Mouse (Mus musculus): ENCODE data around the gene Tnr. TPM values are rescaled to one million over a fixed set of nuclear protein-coding genes. Genes with fewer than 3 reads are reported as not detected.

Tnr gene
- polyA plus RNA-seq, 1 experiment from 2014 or later: 0.49 TPM

DNA sequence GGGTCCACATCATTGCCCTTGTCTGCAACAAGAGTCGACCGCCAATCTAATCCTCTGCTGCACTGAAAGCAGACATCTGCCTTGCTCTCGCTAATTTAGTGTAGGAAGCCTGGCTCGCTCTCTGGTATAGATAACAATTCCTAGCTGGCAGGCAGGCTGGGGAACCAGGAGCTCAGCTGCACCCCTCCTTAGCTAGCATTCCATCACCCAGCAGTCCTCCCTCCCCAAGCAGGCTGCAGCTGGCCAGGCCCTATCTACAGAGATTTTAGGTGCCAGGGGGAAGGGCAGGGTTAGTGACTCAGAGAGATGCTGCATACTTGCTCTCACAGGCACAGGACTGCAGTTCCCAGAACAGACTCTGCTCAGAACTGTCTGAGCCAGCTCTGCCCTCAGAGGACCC is 5.9 kb upstream of the Tnr start:
- no peak overlapping the region for H3K4me3 ChIP-seq (ENCODE audit: low read depth, low read length)
- H3K36me3 ChIP-seq (ENCODE audit: control insufficient read depth, insufficient read depth, low read length): no peaks in the 10 kb centered on the region
- DNase-seq (ENCODE audit: low spot score) (no peak), ATAC-seq (ENCODE audit: low FRiP score) (no peak)
- no peak overlapping the region for H3K27ac ChIP-seq (ENCODE audit: low read depth, low read length)
- 55% methylated on average over 4 of the region's 4 CpGs for WGBS
- H3K27me3 ChIP-seq (ENCODE audit: control insufficient read depth, insufficient read depth, low read length): no peaks in the 10 kb centered on the region
- no peaks in the 10 kb centered on the region for H3K4me1 ChIP-seq (replicated peaks; ENCODE audit: control insufficient read depth, insufficient read depth, low read length)
- no peaks in the 10 kb centered on the region for H3K9me3 ChIP-seq (ENCODE audit: control insufficient read depth, low read length)
- no peak overlapping the region for H3K9ac ChIP-seq (ENCODE audit: low read depth, low read length)
- H3K4me2 ChIP-seq (replicated peaks; ENCODE audit: low read depth, low read length): no peak overlapping the region

DNA sequence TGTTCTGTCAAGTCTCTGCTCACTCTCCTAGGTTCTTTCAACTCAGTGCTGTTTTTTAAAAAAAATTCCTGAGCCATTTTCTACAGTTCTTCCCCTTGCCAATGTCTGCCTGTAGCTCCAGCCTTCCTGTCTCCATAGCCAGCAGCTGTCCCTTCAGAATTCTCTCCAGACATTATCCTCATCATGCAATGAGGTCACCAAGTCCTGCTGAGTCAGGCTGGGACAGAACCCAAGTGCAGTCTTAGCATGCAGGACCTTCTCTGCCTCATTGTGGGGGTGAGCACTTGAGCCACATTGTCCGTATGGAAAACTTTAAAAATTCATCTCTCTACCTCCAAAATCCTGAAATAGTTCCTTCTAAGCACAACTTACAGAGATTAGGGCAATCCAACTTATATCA is 4.4 kb upstream of the Tnr start:
- DNase-seq (ENCODE audit: low spot score) (no peak), ATAC-seq (ENCODE audit: low FRiP score) (no peak)
- Histone ChIP-seq H3K9ac (ENCODE audit: low read depth, low read length) (no peak overlapping the region), H3K27me3 (ENCODE audit: control insufficient read depth, insufficient read depth, low read length) (no peaks in the 10 kb centered on the region), H3K36me3 (ENCODE audit: control insufficient read depth, insufficient read depth, low read length) (no peaks in the 10 kb centered on the region), H3K4me3 (ENCODE audit: low read depth, low read length) (no peak overlapping the region), H3K4me1 (replicated peaks; ENCODE audit: control insufficient read depth, insufficient read depth, low read length) (no peaks in the 10 kb centered on the region), H3K27ac (ENCODE audit: low read depth, low read length) (no peak overlapping the region), H3K4me2 (replicated peaks; ENCODE audit: low read depth, low read length) (no peak overlapping the region), H3K9me3 (ENCODE audit: control insufficient read depth, low read length) (no peaks in the 10 kb centered on the region)
- 74% methylated on average over 1 of the region's 1 CpGs for WGBS

DNA sequence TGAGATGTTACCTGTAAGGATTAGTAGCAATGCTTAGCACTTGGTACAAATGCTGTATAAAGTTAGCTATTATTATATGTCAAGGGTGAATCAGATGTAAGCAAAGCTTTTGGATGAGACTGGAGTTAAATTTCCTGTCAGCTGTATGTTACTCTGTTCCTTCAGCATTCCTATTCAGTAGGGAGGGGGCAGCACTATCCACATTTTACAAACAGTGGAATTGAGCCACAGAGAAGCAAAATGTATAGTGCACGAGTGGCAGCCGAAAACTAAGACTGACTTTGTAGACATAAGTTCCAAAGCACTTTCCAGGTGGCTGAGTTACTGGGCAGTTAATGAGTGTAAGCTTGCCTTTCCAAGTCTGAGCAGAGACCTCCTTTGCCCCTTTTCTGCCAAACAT is 500 bp upstream of the Tnr start:
- Histone ChIP-seq H3K4me1 (replicated peaks; ENCODE audit: control insufficient read depth, insufficient read depth, low read length) (no peaks in the 10 kb centered on the region), H3K9me3 (ENCODE audit: control insufficient read depth, low read length) (no peaks in the 10 kb centered on the region), H3K4me2 (replicated peaks; ENCODE audit: low read depth, low read length) (no peak overlapping the region), H3K4me3 (ENCODE audit: low read depth, low read length) (no peak overlapping the region), H3K36me3 (ENCODE audit: control insufficient read depth, insufficient read depth, low read length) (no peaks in the 10 kb centered on the region), H3K9ac (ENCODE audit: low read depth, low read length) (no peak overlapping the region), H3K27me3 (ENCODE audit: control insufficient read depth, insufficient read depth, low read length) (no peaks in the 10 kb centered on the region), H3K27ac (ENCODE audit: low read depth, low read length) (no peak overlapping the region)
- ATAC-seq (ENCODE audit: low FRiP score) (0 out of 2 replicates have a peak, but pooled peaks have one; percentile 6), DNase-seq (ENCODE audit: low spot score) (no peak)
- WGBS: 74% methylated on average over 2 of the region's 2 CpGs

DNA sequence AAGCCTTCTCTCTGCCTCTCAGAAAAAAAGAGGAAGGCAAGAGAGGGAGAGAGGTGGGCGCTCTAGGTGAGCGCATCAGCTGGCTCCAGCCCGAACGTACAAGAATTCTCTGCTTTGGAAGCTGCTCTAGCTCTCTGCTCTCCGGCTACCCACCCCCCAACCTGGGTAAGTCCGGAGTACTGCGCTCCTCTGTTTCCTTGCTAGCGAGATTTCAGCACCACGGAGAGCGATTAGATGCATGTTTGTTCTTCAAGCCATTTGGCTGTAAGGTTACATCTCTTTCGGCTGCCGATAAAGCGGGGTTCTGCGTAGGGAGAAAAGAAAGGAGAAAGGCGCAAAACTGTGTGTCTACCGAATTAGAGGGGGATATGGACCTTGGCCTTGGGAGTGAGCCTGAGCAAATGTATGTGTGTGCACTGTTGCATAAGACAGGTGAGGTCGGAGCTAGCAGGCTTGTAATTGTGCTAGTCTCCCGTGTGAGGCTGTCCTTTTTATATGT is 531 bp downstream of the Tnr start:
- Histone ChIP-seq H3K9ac (ENCODE audit: low read depth, low read length) (0 out of 2 replicates have a peak overlapping the region, but pooled peaks have one; percentile 1), H3K27me3 (ENCODE audit: control insufficient read depth, insufficient read depth, low read length) (no peaks in the 10 kb centered on the region), H3K36me3 (ENCODE audit: control insufficient read depth, insufficient read depth, low read length) (no peaks in the 10 kb centered on the region), H3K4me1 (replicated peaks; ENCODE audit: control insufficient read depth, insufficient read depth, low read length) (no peaks in the 10 kb centered on the region), H3K9me3 (ENCODE audit: control insufficient read depth, low read length) (no peaks in the 10 kb centered on the region), H3K27ac (ENCODE audit: low read depth, low read length) (no peak overlapping the region), H3K4me2 (replicated peaks; ENCODE audit: low read depth, low read length) (peak overlapping the region; percentile 49), H3K4me3 (ENCODE audit: low read depth, low read length) (peak overlapping the region; percentile 25)
- under 1% methylated on average over 18 of the region's 18 CpGs for WGBS
- DNase-seq (ENCODE audit: low spot score) (peak; percentile 86), ATAC-seq (ENCODE audit: low FRiP score) (peak; percentile 75; the same call in 1 of the 2 replicates)

DNA sequence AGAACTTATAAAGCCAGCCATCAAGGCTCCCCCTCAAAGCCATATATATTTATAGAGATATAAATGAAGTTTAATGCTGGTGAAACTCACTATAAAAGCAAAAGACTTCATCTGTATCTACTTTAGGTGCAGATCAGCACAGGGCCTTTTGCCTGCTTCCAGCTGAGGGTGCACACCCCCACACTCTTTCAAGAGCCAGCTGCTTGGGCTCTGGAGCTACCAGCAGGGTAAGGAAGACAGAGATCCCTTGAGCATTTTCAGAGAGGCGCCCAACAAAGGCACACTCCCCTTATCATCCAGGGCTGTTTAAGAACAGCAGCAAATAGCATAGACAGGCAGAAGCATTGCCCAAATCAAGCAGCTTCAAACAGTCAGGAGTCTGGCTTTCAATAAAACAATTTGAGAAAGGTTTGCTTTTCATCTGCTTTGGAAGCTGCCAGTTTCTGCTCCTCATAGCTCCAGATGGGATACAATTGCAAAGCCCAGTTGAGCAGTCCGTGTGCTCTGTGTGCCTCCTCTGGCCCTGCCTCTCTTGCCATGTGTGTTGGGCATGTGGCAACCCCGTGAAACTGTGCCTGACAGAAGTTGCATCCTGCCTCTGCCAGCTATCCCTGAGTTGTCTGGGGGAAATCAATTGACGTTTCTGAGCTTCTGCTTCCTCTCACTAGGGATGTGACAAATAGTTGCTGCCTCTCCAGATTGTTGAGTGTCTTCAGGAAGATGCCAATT is 9.4 kb downstream of the Tnr start:
- H3K9ac ChIP-seq (ENCODE audit: low read depth, low read length): no peak overlapping the region
- WGBS: 56% methylated on average over 4 of the region's 4 CpGs
- ATAC-seq (ENCODE audit: low FRiP score) (no peak), DNase-seq (ENCODE audit: low spot score) (no peak)
- no peaks in the 10 kb centered on the region for H3K4me1 ChIP-seq (replicated peaks; ENCODE audit: control insufficient read depth, insufficient read depth, low read length)
- H3K4me2 ChIP-seq (replicated peaks; ENCODE audit: low read depth, low read length): no peak overlapping the region
- no peak overlapping the region for H3K27ac ChIP-seq (ENCODE audit: low read depth, low read length)
- H3K9me3 ChIP-seq (ENCODE audit: control insufficient read depth, low read length): no peaks in the 10 kb centered on the region
- H3K4me3 ChIP-seq (ENCODE audit: low read depth, low read length): no peak overlapping the region
- H3K36me3 ChIP-seq (ENCODE audit: control insufficient read depth, insufficient read depth, low read length): no peaks in the 10 kb centered on the region
- no peaks in the 10 kb centered on the region for H3K27me3 ChIP-seq (ENCODE audit: control insufficient read depth, insufficient read depth, low read length)

DNA sequence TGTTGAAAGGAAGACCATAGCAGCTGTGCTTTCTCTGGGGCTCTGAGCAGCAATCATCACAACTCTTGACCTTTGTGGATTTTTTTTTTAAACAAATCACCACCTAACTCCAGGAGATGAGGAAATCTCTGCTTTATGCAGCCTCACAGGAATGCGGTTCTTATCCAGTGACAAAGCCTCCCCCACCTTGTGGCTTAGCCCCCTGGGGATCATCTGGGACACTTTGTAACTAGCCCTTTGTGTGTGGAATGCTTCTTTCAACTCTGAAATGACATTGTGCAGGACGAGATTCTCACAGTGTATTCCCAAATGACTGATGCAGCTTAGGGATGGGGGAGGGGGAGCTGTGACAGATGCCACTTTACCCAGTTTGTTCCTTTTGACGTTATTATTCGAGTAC is 12.0 kb downstream of the Tnr start:
- no peak overlapping the region for H3K4me2 ChIP-seq (replicated peaks; ENCODE audit: low read depth, low read length)
- no peaks in the 10 kb centered on the region for H3K27me3 ChIP-seq (ENCODE audit: control insufficient read depth, insufficient read depth, low read length)
- H3K36me3 ChIP-seq (ENCODE audit: control insufficient read depth, insufficient read depth, low read length): no peaks in the 10 kb centered on the region
- ATAC-seq (ENCODE audit: low FRiP score) (0 out of 2 replicates have a peak, but pooled peaks have one; percentile 27), DNase-seq (ENCODE audit: low spot score) (peak; percentile 24)
- no peak overlapping the region for H3K4me3 ChIP-seq (ENCODE audit: low read depth, low read length)
- no peaks in the 10 kb centered on the region for H3K4me1 ChIP-seq (replicated peaks; ENCODE audit: control insufficient read depth, insufficient read depth, low read length)
- no peaks in the 10 kb centered on the region for H3K9me3 ChIP-seq (ENCODE audit: control insufficient read depth, low read length)
- H3K27ac ChIP-seq (ENCODE audit: low read depth, low read length): no peak overlapping the region
- H3K9ac ChIP-seq (ENCODE audit: low read depth, low read length): no peak overlapping the region
- 2% methylated on average over 4 of the region's 4 CpGs for WGBS

DNA sequence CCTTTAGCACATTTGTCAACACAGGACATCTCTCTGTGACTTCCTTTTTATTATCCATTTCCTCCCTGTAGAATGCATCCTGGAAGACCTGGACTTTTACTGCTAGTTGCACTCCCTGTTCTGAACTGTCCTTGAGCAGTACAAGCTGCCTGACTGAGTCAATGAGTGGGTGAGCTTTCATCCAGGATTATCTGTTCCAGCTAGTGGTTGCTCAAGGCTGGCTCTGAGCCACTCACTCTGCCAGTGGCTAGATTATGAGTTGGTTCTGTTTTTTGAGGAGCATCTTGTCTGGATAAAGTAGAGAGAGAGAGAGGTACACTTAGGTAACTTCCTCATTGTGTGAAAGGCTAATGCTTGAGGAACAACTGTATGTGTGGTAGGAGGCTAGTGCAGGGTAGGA is 14.0 kb downstream of the Tnr start:
- DNase-seq (ENCODE audit: low spot score): no peak
- H3K9ac ChIP-seq (ENCODE audit: low read depth, low read length): no peak overlapping the region
- no peak for ATAC-seq (ENCODE audit: low FRiP score)
- H3K4me1 ChIP-seq (replicated peaks; ENCODE audit: control insufficient read depth, insufficient read depth, low read length): no peaks in the 10 kb centered on the region
- H3K9me3 ChIP-seq (ENCODE audit: control insufficient read depth, low read length): no peaks in the 10 kb centered on the region
- H3K36me3 ChIP-seq (ENCODE audit: control insufficient read depth, insufficient read depth, low read length): no peaks in the 10 kb centered on the region
- no peak overlapping the region for H3K4me3 ChIP-seq (ENCODE audit: low read depth, low read length)
- no peaks in the 10 kb centered on the region for H3K27me3 ChIP-seq (ENCODE audit: control insufficient read depth, insufficient read depth, low read length)
- no peak overlapping the region for H3K27ac ChIP-seq (ENCODE audit: low read depth, low read length)
- H3K4me2 ChIP-seq (replicated peaks; ENCODE audit: low read depth, low read length): no peak overlapping the region

DNA sequence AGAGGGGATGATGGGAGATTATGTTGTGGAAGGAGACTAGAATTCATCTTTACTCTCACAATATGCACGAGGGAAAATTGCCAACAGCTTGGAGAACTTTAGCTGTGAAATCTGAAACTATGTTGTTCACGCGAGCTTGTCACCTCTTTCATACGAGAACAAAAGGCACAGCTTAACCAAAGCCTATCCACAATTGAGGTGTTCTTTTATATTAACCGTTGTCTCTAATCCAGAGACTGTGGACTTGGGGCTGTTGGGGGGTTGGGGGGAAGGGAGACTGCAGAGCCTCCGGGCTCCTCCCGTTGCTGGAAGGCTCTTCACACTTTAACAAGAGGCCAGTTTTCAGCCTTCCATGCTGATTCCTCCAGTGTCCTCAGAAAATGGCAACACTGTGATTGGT is 14.5 kb downstream of the Tnr start:
- Histone ChIP-seq H3K4me2 (replicated peaks; ENCODE audit: low read depth, low read length) (no peak overlapping the region), H3K27ac (ENCODE audit: low read depth, low read length) (no peak overlapping the region), H3K9ac (ENCODE audit: low read depth, low read length) (no peak overlapping the region), H3K36me3 (ENCODE audit: control insufficient read depth, insufficient read depth, low read length) (no peaks in the 10 kb centered on the region), H3K27me3 (ENCODE audit: control insufficient read depth, insufficient read depth, low read length) (no peaks in the 10 kb centered on the region), H3K9me3 (ENCODE audit: control insufficient read depth, low read length) (no peaks in the 10 kb centered on the region), H3K4me3 (ENCODE audit: low read depth, low read length) (no peak overlapping the region), H3K4me1 (replicated peaks; ENCODE audit: control insufficient read depth, insufficient read depth, low read length) (no peaks in the 10 kb centered on the region)
- ATAC-seq (ENCODE audit: low FRiP score): no peak
- no peak for DNase-seq (ENCODE audit: low spot score)
- 34% methylated on average over 7 of the region's 7 CpGs for WGBS

DNA sequence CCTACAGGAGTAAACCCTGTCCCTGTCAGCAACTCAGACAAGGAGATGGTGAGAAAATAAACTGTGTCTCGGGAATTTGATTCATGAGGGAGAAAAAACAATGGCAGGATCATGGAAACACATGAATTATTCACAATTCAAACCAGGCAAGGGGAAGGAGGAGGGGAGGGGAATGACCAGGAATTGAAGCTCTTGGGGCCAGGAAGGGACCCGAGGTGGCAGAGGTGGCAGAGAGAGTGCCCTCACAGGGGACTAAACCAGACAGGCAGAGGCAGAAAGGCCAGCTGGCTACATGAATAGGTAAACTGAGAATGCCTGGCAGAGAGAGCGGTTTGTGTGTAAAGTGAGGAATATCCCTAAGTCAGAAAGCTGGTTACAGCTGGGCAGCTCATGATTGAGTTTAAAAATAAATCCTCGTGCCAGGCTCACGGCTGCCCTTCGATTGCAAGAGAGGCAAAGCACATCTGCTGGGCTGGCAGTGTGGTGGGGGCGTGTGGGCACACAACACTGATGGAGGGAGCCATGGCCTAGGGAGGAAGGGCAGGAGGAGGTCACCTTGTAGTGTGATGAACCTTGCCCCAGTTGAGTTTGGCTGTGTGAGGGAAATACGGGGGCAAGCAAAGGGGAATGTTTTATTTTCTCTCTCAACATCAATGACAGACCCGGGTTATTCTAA is 22.0 kb downstream of the Tnr start:
- no peak overlapping the region for H3K9ac ChIP-seq (ENCODE audit: low read depth, low read length)
- H3K36me3 ChIP-seq (ENCODE audit: control insufficient read depth, insufficient read depth, low read length): no peaks in the 10 kb centered on the region
- 63% methylated on average over 9 of the region's 9 CpGs for WGBS
- no peak overlapping the region for H3K4me2 ChIP-seq (replicated peaks; ENCODE audit: low read depth, low read length)
- DNase-seq (ENCODE audit: low spot score) (peak; percentile 21), ATAC-seq (ENCODE audit: low FRiP score) (peak; percentile 54)
- no peak overlapping the region for H3K27ac ChIP-seq (ENCODE audit: low read depth, low read length)
- no peaks in the 10 kb centered on the region for H3K27me3 ChIP-seq (ENCODE audit: control insufficient read depth, insufficient read depth, low read length)
- no peak overlapping the region for H3K4me3 ChIP-seq (ENCODE audit: low read depth, low read length)
- H3K9me3 ChIP-seq (ENCODE audit: control insufficient read depth, low read length): no peaks in the 10 kb centered on the region
- H3K4me1 ChIP-seq (replicated peaks; ENCODE audit: control insufficient read depth, insufficient read depth, low read length): peaks cover 2% of the 10 kb centered on the region; the same call in 1 of the 2 replicates
